Mouse (Mus musculus) heart, embryonic 13.5 days (tissue): Measurements from ENCODE around the gene Ppm1g. TPM values are rescaled to one million over a fixed set of nuclear protein-coding genes. Genes with fewer than 3 reads are reported as not detected.

Experiments used
- ATAC-seq: fragments of 200-750 bp; cut with Nextera tagmentation; 2 replicates; pipeline ENCODE4 v1.8.0; 2017; ENCODE audit warnings: moderate TSS enrichment; ENCODE audit not compliant: insufficient number of reproducible peaks, low FRiP score, low TSS enrichment; ENCODE audit errors: extremely low read depth
- H3K27ac ChIP-seq: fragments of 300-500 bp; sonication (generic); replicated peaks from 2 replicates; pipeline ENCODE4 v1.5.1; 2015; ENCODE audit warnings: moderate library complexity, mild to moderate bottlenecking, inconsistent platforms
- H3K27me3 ChIP-seq: fragments of 300-500 bp; sonication (generic); replicated peaks from 2 replicates; pipeline ENCODE4 v1.6.1; 2015; ENCODE audit warnings: mild to moderate bottlenecking, inconsistent platforms
- H3K36me3 ChIP-seq: fragments of 300-500 bp; sonication (generic); 2 replicates; pipeline ENCODE4 v1.6.1; 2015; ENCODE audit warnings: mild to moderate bottlenecking, inconsistent platforms
- H3K4me1 ChIP-seq: fragments of 300-500 bp; sonication (generic); 2 replicates; pipeline ENCODE4 v1.6.1; 2015; ENCODE audit warnings: inconsistent platforms
- H3K4me2 ChIP-seq: fragments of 300-500 bp; sonication (generic); 2 replicates; pipeline ENCODE4 v1.6.1; 2015; ENCODE audit warnings: inconsistent platforms, mild to moderate bottlenecking, moderate library complexity
- H3K4me3 ChIP-seq: fragments of 300-500 bp; sonication (generic); 2 replicates; pipeline ENCODE4 v1.5.1; 2015; ENCODE audit warnings: moderate library complexity, mild to moderate bottlenecking, inconsistent platforms
- H3K9ac ChIP-seq: fragments of 300-500 bp; sonication (generic); 2 replicates; pipeline ENCODE4 v1.6.1; 2015; ENCODE audit warnings: inconsistent platforms, mild to moderate bottlenecking, moderate library complexity
- H3K9me3 ChIP-seq: fragments of 300-500 bp; sonication (generic); 2 replicates; pipeline ENCODE4 v1.6.1; 2016; ENCODE audit warnings: inconsistent platforms
- WGBS: fragments of 180-500 bp; shearing (Covaris S2); methylation state at CpG from one replicate; pipeline ENCODE4 v1.1.7; 2015; ENCODE audit warnings: mixed read lengths; 5-methylcytosine and 5-hydroxymethylcytosine counted together
- polyA plus RNA-seq: library from polyadenylated mRNA; unstranded; fragments of >200 nt; fragmentation: Nextera tagmentation; extraction: Ambion mirVana; gene quantifications from 2 replicates; pipeline ENCODE4 v1.2.1, GENCODE M21; 2015

Gene Ppm1g
- polyA plus RNA-seq, 1 experiment from 2014 or later: 101 TPM

DNA sequence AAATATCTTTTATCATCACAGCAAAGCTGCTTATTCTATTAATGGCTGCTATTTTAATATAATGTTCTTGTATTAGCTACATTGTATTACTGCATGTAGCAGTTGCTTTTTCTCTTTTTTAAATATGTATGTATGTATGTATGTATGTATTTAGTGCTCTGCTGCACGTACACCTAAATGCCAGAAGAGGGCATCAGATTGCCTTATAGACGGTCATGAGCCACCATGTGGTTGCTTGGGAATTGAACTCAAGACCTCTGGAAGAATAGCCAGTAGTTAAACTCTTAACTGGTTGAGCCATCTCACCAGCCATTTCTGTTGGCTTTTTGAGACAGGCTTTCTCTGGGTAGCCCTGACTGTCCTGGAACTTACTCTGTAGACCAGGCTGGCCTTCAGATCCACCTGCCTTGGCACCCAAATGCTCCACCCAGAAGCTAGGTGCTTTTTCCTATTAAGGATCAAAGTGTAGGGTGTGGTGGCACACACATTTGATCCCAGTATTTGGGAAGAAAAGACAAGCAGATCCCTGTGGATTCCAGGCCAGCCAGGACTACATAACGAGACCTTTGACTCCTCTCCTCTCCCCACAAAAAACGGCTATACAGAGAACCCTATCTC, 32.2 kb downstream of the Ppm1g start:
- no peak overlapping the region for H3K4me3 ChIP-seq
- H3K9me3 ChIP-seq: no peaks in the 10 kb centered on the region
- no peak for ATAC-seq
- H3K4me2 ChIP-seq: no peak overlapping the region
- no peak overlapping the region for H3K9ac ChIP-seq
- H3K27ac ChIP-seq: no peak overlapping the region
- H3K36me3 ChIP-seq: peaks cover 55% of the 10 kb centered on the region
- H3K27me3 ChIP-seq: no peaks in the 10 kb centered on the region
- WGBS: 73% methylated on average over 4 of the region's 4 CpGs
- H3K4me1 ChIP-seq: peaks cover 12% of the 10 kb centered on the region

DNA sequence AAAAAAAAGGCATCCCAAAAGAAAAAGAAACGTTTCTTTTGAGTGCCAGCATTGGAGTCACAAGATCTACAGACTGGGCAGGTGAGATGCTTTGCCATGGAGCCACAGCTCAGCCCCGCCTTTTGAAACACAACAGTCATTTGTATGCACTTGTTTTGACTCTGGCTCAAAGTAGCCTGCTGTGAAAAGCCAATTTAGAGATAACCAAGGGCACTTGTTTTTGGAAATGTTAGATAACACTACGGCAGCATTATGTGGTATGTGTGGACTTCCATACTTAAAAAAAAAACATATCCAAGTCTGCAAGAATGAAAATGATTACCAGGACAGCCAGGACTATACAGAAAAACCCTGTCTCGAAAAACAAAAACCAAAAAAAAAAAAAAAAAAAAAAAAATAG, 36.8 kb downstream of the Ppm1g start:
- 35% methylated on average over 4 of the region's 4 CpGs for WGBS
- no peak overlapping the region for H3K9ac ChIP-seq
- no peak for ATAC-seq
- H3K4me3 ChIP-seq: no peak overlapping the region
- H3K27ac ChIP-seq: no peak overlapping the region
- H3K27me3 ChIP-seq: no peaks in the 10 kb centered on the region
- H3K4me1 ChIP-seq: peaks cover 10% of the 10 kb centered on the region
- no peak overlapping the region for H3K4me2 ChIP-seq
- no peaks in the 10 kb centered on the region for H3K9me3 ChIP-seq
- peaks cover 25% of the 10 kb centered on the region for H3K36me3 ChIP-seq

DNA sequence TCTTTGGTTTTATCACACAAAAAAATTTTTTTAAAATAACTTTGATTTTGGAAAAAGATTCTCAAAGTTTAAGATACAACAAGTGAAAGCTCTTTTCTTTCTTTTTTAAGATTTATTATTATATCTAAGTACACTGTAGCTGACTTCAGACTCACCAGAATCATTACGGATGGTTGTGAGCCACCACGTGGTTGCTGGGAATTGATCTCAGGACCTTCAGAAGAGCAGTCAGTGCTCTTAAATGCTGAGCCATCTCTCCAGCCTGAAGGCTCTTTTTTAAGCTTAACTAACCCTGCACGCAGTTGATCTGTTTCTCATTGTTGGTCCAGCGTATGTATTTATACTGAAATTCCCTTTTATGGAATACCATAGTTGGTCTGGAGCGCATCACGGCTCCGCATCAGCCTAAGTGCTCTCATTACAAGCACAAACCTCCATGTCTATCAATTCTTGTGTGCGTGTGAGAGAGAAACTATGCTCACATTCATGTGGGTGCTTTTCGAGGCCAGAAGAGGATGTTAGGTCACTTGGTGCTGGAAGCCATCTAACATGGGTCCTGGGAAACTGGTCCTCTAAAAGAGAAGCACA, 39.2 kb downstream of the Ppm1g start:
- peaks cover 10% of the 10 kb centered on the region; the same call in 1 of the 2 replicates for H3K36me3 ChIP-seq
- no peak for ATAC-seq
- H3K9ac ChIP-seq: no peak overlapping the region
- no peaks in the 10 kb centered on the region for H3K9me3 ChIP-seq
- WGBS: 90% methylated on average over 9 of the region's 9 CpGs
- peak overlapping the region; percentile 98 for H3K4me2 ChIP-seq
- H3K27ac ChIP-seq: no peak overlapping the region
- H3K27me3 ChIP-seq: no peaks in the 10 kb centered on the region
- peak overlapping the region; percentile 84; the same call in 1 of the 2 replicates for H3K4me3 ChIP-seq
- H3K4me1 ChIP-seq: peaks cover 20% of the 10 kb centered on the region

DNA sequence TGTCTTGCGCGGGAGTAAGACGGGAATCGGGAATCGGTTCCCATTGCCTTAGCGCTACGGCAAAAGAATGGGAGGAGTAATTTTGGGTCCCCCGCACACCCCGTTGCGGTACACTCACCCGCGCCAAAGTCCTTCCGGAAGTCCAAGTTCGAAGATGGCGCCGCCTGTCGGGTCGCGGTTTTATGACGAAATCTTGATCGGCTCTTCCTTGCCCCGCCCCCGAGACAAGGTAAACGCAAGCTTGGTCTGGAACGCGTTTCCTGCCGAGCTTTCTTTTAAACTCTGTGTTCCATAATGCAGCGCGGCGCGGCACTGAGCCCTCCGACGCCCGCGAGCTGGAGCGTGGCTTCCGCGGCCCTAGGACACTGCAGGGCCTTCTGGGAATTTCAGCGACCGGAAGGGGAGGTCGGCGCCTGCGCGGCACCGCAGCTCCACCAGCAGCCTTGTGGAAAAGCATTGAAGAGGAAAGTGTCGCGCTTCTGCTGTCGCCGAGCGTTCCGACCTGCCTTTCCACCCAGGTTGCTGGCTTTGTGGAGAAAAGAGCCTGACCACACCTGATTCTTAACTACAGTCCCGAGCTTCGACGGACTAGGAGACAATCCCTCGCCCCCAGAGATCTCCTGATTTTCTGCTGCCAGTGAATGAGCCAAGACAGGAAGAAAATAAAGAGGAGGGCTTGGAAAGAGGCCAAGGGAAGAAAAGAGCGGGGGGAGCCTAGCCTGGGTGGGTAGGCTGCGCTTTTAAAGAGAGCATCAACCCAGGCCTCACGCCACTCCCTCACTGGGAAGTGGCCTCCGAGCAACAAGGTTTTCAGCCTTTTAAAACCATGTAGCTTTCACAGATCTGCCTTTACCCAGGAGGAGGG, 40.5 kb downstream of the Ppm1g start, which contains the start of the genes Gm29609 and Gtf3c2:
Gm29609 (minus strand) TSS at position 146 of the 865 bp plus-strand sequence.
Gtf3c2 (minus strand) TSS at position 379 of the 865 bp plus-strand sequence.
- WGBS: under 1% methylated on average over 59 of the region's 59 CpGs

DNA sequence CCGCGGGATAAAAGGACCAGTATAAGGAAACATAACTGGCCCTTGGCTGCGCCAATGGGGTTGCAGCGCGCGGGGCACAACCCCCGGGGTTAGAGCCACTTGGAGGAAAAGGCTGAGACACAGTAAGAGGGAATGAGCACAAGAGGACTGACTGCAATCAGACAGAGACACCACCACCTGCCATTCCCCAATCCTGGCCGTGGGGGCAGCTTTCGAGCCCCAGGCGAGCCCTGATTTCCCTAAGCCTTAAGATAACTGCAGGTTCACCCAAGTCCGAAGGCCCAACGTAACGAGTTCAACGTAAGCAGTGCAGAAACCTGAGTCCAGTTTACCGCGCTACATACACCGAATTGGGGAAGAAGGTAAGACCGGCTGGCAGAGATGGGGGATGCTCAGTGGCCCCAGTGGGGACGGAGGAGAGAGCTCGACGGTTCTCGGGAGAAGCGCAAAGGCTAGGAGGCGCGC, 41.2 kb downstream of the Ppm1g start:
- Histone ChIP-seq H3K9ac (peak overlapping the region; percentile 92), H3K4me1 (peaks cover 20% of the 10 kb centered on the region), H3K4me2 (peak overlapping the region; percentile 98), H3K27me3 (no peaks in the 10 kb centered on the region), H3K9me3 (no peaks in the 10 kb centered on the region), H3K36me3 (peaks cover 12% of the 10 kb centered on the region), H3K27ac (peak overlapping the region; percentile 97), H3K4me3 (peak overlapping the region; percentile 84)
- WGBS: under 1% methylated on average over 25 of the region's 25 CpGs
- ATAC-seq: peak; percentile 29; the same call in 1 of the 2 replicates

More for the DNA sequence above, 40.5 kb downstream of the Ppm1g start, which contains the start of the genes Gm29609 and Gtf3c2:
- Histone ChIP-seq H3K4me3 (peak within 1 kb of the TSS; percentile 84), H3K4me2 (peak within 1 kb of the TSS; percentile 98), H3K9ac (peak within 1 kb of the TSS; percentile 92), H3K27ac (peak within 1 kb of the TSS; percentile 97), H3K4me1 (peaks cover 20% of the 10 kb centered on the region), H3K27me3 (no peaks in the 10 kb centered on the region), H3K9me3 (no peaks in the 10 kb centered on the region), H3K36me3 (peaks cover 9% of the 10 kb centered on the region; the same call in 1 of the 2 replicates)
- ATAC-seq: peak; percentile 89

DNA sequence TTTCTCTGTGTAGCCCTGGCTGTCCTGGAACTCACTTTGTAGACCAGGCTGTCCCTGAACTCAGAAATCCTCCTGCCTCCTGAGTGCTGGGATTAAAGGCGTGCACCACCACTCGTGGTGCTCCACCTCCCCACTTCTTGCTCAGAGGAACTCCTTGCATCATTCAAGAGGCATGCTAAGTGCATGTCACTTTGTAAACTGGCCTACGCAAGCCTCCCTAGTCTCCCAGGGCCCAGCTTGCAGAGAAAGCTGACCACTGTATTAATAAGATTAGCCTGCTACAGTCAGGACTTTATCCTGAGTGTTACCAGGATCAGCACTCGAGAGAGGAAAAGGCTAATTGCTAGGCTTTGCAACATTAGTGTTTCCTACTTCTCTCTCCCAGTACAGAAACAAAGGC, 51.9 kb downstream of the Ppm1g start:
- Histone ChIP-seq H3K27me3 (no peaks in the 10 kb centered on the region), H3K27ac (no peak overlapping the region), H3K4me1 (no peaks in the 10 kb centered on the region), H3K4me3 (no peak overlapping the region), H3K9me3 (no peaks in the 10 kb centered on the region), H3K9ac (no peak overlapping the region), H3K4me2 (no peak overlapping the region), H3K36me3 (peaks cover 98% of the 10 kb centered on the region)
- 67% methylated on average over 4 of the region's 4 CpGs for WGBS
- no peak for ATAC-seq

DNA sequence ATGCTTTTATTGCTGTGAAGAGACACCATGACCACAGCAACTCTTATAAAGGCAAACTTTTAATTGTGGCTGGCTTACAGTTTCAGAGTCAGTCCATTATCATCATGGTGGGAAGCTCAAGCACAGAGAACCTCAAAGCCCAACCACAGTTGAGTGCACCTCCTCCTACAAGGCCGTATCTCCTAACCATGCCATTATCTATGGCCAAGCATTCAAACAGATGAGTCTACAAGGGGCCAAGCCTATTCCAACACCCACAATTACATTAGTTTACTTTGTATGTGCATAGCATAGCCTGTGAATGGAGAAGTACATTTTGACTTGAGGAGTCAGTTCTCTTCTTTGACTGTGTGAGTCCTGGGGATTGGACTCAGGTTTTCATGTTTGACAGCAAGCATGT, 55.6 kb downstream of the Ppm1g start:
- H3K9me3 ChIP-seq: no peaks in the 10 kb centered on the region

DNA sequence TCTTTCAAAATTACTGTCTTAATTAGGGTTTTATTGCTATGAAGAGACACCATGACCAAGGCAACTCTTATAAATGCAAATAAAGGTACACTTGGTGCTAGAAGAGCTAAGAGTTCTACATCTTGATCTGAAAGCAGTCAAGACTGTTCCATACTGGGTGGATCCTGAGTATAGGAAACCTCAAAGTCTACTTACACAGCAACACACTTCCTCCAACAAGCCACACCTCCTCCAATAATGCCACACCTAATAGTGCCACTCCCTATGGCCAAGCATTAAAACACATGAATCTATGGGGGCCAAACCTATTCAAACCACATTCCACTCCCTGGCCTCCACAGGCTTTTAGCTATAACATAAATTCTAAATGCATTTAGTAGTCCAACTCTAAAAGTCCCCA, 58.0 kb downstream of the Ppm1g start:
- Histone ChIP-seq H3K9me3 (no peaks in the 10 kb centered on the region), H3K4me1 (no peaks in the 10 kb centered on the region), H3K4me3 (no peak overlapping the region), H3K27me3 (no peaks in the 10 kb centered on the region), H3K4me2 (no peak overlapping the region), H3K27ac (no peak overlapping the region), H3K36me3 (peaks cover 98% of the 10 kb centered on the region), H3K9ac (no peak overlapping the region)
- ATAC-seq: no peak

More for the DNA sequence above, 55.6 kb downstream of the Ppm1g start:
- Histone ChIP-seq H3K27me3 (no peaks in the 10 kb centered on the region), H3K4me3 (no peak overlapping the region), H3K27ac (no peak overlapping the region), H3K36me3 (peaks cover 98% of the 10 kb centered on the region), H3K9ac (no peak overlapping the region), H3K4me1 (no peaks in the 10 kb centered on the region), H3K4me2 (no peak overlapping the region)
- ATAC-seq: no peak
- 66% methylated on average over 1 of the region's 1 CpGs for WGBS

DNA sequence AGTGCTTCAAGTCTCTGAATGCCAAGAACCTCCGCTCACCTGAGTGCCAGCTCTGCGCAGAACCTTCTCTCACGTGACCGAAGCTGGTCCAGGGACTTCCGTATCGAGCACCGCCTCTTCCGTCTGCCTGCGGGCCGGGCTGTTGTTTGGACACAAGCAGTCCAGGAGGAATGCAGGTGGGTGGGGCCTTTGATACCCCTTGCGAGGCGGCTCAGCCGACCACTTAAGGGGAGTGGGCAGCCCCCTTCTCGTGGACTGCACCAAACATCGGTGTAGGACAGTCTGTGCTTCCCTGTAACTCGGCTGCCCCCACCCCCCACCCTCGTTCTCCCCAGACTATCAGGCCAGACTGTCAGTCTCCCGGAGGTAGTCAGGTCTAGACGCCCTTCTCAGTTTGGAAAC, 66.3 kb downstream of the Ppm1g start, which contains the start of gene Mpv17:
Mpv17 (minus strand) TSS at position 100 of the 402 bp plus-strand sequence.
- no peaks in the 10 kb centered on the region for H3K9me3 ChIP-seq
- no peaks in the 10 kb centered on the region for H3K27me3 ChIP-seq
- ATAC-seq: peak; percentile 91
- under 1% methylated on average over 19 of the region's 19 CpGs for WGBS
- peak within 1 kb of the TSS; percentile 70 for H3K27ac ChIP-seq
- peaks cover 51% of the 10 kb centered on the region for H3K36me3 ChIP-seq
- H3K4me3 ChIP-seq: peak within 1 kb of the TSS; percentile 78
- H3K9ac ChIP-seq: peak within 1 kb of the TSS; percentile 85
- H3K4me1 ChIP-seq: peaks cover 22% of the 10 kb centered on the region
- H3K4me2 ChIP-seq: peak within 1 kb of the TSS; percentile 95

DNA sequence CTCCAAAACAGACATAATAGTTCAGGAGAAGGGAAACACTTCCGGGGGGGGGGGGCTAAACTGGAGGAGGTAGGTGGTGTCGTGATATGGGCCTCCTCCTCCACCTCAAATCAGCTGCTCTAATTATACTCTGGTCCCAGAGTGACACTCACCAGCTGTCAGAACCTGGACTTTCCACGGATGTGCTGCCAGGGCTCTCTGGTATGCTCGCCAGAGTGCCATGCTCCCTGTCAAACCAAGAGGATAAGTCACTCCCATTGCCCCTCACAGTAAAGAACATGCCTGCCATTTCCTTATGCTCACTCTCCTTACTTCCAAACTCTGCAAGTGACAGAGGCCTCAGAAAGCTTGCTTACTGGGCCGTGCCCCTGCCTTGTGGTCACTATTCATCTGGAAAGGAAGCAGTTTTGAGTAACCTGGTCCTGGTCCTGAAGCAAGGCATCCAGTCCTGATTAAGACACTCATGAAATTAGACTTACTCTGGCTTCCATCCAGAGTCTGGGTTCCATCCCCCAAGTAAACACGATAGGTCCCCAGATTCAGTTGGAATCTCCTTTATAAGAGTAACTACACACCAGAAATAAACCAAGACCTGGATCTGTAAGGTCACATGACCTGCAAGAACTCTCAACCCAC, 66.9 kb downstream of the Ppm1g start:
- peak overlapping the region; percentile 70 for H3K27ac ChIP-seq
- peaks cover 22% of the 10 kb centered on the region for H3K4me1 ChIP-seq
- 27% methylated on average over 6 of the region's 6 CpGs for WGBS
- no peak; the same call in 1 of the 2 replicates for ATAC-seq
- peak overlapping the region; percentile 78 for H3K4me3 ChIP-seq
- H3K9ac ChIP-seq: peak overlapping the region; percentile 85
- H3K27me3 ChIP-seq: no peaks in the 10 kb centered on the region
- no peaks in the 10 kb centered on the region for H3K9me3 ChIP-seq
- peak overlapping the region; percentile 95 for H3K4me2 ChIP-seq
- H3K36me3 ChIP-seq: peaks cover 45% of the 10 kb centered on the region
